In genomic region chr2:105386418-105386817, GRCm38 (mm10) we compare ENCODE assay signal across 13 mouse cellular contexts.
"Had no signal": no experiment of that assay in that cellular context is flagged by ENCODE, and none has a peak within 500 bp of the region (broad histone marks: within the 10 kb centered on the region; RNA-seq: fewer than 3 reads in every experiment).

No protein-coding gene starts in this region.

- DNase-seq: kidney, adult 18-20 months; kidney, postnatal 10 days; kidney, postnatal 4 days; left cerebral cortex, postnatal 4 days; liver, postnatal 0 days; lung, embryonic 14.5 days; right cerebral cortex, postnatal 14 days; spleen, adult 18-20 months; thymus, adult 2 months; thymus, postnatal 14 days; thymus, postnatal 4 days had no signal

- ATAC-seq: liver, postnatal 0 days; lung, postnatal 0 days; midbrain, embryonic 15.5 days had no signal
